Mouse (Mus musculus) adrenal gland, postnatal 4 days (tissue): ENCODE measurements around the gene Hspbap1. TPM values are rescaled to one million over a fixed set of nuclear protein-coding genes. Genes with fewer than 3 reads are reported as not detected.

Source experiments
- DNase-seq, 2 experiments: peaks; one replicate each; pipeline ENCODE4 v3.0.0; 2021 to 2022; ENCODE audit warnings: low spot score in 2 of 2, mixed read lengths in 2 of 2
- total RNA-seq, 2 experiments: library from RNA; stranded (reverse); gene quantifications; 2 replicates each; pipeline ENCODE4 v1.2.3; 2021

Gene Hspbap1
- total RNA-seq, 2 experiments from 2014 or later, result 5.4 to 5.6 TPM

DNA sequence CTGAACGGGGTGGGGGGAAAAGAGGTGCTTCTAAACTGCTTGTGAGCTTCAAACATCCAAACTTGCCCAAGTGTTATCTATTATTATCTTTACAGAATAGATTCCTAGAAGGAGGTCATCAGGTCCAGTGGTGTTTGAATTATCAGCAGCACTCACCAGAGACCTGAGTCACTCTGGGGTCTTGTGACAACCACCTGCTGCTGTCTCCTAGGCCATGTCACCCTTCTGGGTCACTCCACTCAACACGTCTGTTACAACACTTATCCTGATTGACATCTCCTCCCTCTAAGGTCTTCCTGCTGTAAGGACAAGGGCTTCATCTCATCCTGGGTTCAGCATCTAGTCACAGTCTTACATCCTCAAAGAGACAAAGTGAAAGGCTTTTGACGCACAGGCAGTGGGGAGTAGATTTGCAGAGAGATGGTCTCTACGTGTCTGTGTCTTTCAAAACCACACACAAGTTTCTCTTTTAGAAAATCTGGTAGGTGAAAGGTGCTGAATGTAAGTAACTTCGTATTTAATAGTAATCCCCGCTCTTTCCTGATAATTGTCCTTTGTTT is 21.9 kb downstream of the Hspbap1 start:
- DNase-seq, result no peak

DNA sequence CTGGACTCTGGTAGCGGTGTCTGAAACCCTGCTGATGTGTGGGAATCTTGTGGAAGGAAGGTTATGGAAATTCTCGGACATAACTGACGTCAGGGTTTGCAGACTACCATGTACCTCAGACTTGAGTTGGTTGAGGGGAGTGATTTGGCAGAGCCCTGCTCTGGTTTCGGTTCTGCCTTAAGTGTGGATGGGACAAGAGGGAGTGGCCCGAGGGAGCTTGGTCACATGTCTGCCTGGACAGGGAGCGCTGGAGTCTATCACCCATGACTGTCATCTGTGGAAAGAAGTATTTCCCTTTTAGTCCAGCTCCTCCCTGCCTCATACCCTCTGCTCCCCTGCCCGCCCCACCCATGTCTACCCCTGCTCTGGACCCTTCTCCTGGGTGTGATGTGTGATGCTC is 32.0 kb downstream of the Hspbap1 start:
- no peak for DNase-seq

DNA sequence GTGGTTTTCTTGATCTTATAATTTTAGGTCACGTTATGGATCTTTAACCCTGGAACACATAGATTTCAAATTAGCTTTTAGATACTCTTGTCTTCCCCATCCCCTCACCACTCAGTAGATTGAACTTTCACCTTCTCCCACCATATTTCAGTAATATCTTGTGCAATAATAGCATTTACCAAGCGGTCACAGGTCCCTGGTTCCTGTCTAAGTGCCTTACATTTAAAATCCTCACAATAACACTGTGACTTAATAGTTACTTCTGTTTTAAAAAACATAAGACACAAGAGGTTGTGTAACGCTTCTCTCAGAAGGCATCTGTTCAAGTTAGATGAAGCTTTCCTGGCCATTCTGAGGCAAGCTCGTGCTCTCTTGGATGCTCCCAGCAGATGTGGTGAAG is 33.5 kb downstream of the Hspbap1 start:
- DNase-seq, result no peak

DNA sequence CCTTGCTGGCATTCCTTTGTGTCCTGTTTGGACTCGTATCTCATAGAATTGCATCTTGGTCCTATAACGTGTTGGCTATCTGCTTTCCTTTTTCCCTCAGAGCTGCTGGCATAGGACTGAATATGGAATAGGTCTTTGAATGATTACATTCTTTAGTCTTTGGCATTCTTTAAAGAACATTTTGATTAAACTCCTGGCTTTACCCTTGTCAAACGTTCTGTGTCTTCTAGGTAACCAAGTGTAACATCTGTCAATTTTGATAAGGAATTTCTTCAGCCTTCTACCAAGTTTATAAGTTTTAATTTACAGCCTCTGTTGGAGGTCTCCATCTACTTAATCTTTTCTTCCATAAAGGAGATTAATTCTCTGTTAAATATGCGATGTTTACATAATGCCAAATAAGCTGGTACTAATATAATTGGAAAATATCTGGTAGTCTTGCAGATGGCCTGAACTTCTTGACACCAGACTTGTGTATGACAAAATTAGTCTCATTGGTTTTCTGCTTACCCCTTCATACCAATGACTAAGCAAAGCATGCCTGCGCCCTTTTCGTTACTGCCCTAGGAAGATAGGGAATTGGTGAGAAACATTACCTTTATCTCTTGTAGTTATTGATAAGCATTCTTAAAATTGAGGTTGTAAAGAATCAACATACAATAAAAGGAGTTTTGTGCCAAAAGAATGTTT is 36.9 kb downstream of the Hspbap1 start:
- no peak for DNase-seq

DNA sequence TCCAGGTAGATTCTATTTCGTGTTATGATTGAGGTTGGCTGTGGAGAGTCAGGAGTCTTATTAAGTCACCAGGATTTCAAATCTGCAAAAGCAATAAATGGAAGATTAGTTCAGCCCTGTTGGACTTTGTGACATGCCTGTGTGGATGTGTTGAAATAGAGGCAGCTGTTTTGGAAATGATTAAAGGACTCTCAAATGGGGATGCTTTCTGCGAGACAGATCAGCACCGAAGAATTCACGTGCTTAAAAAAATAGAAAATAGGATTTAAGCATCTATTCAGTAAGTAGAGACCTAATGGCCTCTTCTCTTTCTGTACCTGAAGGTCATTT is 37.5 kb downstream of the Hspbap1 start:
- DNase-seq, result no peak

DNA sequence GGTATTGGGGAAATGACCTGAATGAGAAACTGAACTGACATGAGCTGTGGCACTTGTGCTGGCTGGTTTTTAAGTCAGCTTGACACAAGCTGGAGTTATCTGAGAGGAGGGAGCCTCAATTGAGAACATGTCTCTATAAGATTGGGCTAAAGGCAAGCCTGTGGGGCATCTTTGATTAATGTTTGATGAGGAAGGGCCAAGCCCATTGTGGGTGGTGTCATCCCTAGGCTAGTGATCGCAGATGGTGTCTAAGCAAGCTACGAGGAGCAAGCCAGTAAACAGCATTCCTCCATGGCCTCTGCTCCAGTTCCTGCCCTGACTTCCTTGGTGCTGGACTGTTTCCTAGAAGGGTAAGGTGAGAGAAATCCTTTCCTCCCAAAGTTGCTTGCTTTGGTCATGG is 38.7 kb downstream of the Hspbap1 start:
- DNase-seq, result no peak

DNA sequence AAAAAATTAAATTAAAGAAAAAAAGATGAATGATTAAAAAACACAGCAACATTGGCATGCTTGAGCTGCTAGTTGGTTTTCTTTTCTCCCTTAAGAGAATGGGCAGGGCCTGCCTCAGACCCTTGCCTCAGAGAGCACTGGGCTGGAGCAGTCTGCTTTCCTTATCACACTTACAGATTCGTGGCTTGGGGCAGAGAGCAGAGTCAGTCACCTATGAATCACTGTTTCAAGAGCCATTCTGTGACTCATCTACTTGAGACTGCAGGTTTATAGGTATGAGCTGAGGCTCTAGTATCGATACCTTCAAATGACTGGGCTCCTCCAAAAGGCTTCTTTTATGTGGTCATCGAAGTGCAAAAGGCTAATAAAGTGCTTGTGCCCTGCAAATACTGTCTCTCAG is 42.9 kb downstream of the Hspbap1 start:
- DNase-seq, result no peak

DNA sequence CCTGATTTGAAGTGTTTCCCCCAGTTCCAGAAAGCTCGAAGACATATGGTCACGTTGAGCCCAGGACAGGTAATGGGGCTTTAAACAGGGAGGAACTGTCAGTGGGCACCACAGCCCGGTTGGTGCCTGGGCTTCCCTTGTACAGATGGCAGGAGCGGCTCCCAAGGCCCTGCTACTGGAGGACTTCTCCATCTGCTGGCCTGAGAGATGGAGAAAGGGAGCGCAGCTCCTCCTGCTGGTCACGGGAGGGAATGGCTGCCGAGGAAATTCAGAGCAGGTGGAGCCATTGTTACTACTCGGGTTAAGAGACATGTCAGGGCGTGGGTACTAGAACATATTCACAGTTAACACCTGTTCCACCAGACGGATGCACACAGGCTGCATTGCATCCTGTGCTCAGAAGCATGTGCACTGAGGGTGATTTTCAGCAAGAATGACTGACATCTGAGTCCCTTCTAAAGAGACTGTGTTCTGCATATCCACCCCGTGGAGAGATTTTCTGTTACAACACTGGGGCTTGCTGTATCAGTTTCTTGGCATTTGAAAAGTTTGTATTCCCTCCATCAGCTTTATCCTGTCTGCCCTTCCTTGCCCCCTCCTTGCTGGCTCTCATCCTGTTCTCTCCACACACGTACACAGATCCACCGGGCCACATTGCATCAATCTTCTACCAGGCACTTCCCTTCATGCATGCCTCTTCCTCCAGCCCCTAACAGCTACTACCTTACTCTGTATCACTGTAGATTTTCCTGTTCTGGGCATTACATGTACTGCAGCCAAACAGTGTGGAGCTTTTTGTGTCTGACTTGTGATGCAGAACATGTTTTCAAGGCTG is 47.3 kb downstream of the Hspbap1 start:
- DNase-seq, result peak; percentile 60 to 66

DNA sequence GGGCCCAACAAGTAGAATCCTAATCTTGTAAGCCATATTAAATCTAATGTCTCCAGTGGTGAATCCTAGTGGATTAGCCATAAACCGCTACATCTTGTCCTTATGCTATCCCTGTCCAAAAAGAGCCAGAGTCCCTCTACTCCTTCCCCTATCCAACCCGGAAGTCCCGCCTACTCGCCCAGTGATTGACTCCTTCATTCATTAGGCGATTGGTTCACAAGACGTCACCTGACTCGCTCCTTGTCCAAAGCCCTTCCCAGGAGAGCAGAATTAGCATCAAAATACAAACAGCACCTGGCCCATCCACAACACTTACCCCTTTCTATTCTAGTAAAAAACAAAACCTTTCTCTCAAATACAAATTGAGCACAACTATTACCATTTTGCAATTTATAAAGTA is 59.8 kb downstream of the Hspbap1 start:
- DNase-seq, result no peak

DNA sequence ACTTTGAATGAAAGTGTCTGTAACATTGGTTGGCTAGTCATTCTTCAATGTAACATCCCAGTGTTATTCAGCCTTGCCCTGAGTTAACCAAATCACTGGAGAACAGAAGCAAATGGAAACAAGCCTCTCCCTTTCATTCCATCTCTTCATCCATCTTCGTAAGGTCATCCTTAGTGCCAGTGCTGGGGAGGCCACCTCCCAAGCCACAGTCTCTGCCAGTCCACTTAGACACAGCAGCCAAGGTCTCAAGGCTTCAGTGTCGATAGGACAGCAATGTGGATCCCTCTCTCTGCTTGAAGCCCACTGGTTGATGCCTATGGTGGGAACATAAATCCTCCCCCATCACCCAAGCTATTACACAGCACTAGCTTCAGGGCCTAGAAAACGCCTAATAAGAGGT is 62.8 kb downstream of the Hspbap1 start:
- DNase-seq, result no peak

DNA sequence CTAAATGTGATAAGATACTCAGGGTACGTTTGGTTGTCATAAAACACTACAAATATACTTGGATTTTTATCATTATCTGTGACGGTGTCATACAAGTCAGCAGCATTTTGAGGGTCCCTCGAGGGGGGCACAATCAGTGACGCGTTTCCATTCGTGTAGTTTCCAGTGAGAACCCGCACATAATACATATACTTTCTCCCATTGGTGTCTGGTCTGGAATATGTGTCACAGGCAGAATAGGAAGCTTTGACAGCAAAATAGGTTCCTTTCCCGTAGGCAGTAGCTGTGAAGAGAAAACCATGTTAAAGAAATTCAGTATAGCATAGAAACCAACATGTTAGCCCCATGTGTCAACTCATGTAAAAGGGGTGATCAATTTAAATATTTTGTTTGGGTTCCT is 64.5 kb downstream of the Hspbap1 start:
- no peak for DNase-seq

DNA sequence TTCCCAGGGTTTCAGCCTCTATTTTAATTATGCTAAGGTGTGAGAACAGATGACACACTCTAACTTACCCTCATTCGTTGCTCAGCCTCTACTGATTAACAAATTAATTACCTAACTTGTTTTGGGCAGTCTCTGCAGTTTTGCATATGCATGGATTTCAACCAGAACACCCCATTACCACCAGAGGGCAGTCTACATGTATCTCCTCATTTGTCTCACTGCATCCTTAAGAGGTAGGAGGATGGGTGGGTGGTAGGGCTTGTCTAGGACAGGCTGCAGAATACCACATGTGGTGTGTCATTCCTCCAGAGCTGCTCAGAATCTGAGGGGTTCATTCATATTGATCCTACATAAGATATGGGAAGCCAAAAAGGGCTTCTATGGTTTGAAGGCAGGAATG is 69.5 kb downstream of the Hspbap1 start:
- DNase-seq, result no peak

DNA sequence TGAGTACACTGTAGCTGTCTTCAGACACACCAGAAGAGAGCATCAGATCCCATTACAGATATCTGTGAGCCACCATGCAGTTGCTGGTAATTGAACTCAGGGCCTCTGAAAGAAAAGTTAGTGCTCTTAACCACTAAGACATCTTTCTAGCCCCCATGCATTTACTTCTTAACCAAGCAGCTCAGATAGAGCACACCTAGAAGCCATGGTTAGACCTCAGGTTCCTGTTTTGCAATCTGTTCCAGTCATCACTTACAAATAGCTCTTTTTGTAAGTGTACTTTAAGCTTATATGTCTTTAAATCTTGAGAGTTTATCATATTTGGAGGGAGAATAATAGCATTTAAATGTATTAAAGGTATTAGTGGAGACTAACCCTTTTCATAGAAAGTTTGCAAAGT is 77.0 kb downstream of the Hspbap1 start:
- DNase-seq, result no peak

DNA sequence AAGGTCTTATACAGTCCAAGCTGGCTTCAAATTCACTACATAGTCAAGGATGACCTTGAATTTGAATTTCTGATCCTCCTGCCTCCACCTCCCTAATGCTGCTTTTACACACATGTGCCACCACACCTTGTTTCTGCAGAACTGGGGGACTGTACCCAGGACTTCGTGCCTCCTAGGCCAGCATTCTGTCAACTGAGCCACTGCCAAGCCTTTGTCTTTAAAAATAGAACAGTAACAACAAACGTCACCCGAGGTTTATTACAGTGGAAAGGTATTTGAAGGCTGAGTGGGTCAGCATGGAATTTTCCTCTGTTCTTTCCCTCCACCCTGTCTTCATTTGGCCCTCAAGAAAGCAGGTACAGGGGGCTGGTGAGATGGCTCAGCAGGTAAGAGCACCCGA is 85.7 kb downstream of the Hspbap1 start:
- DNase-seq, result no peak

DNA sequence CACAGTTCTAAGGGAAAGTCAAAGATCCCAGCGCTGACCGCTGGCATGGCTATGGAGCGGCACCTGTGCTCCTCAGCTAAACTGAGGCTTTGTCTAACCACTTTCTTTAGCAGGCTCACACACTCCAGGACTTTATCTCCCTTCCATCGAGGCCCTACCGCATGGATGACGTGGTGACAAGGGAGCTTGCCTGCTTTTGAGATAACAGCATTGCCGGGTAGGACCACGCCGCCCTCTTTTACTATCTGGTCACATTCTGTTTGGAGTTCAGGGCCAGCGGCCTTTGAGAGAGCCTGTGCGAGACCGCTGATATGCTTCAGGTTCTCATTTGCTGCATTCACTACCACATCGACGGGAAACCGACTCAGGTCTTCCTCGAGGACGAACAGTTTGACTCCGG is 86.6 kb downstream of the Hspbap1 start:
- no peak for DNase-seq

DNA sequence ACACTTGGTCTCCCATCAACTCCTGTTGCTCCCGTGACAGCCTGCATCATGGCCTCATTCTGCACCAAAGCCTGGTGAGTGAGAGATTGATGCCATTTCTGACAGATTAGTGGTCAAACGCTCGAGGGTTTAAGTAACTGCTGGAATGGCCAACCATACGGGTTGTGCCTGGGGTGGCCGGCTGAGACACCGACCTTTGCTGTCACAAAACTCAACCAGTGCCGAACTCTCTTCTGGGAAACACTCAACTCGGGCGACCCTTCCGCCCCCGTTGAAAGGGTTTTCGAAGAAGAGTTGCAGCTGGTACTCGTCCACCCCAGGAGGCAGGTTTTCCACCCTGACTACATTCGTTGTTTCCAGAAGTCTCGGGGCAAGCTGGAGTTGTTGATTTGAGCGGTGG is 90.1 kb downstream of the Hspbap1 start:
- no peak for DNase-seq

DNA sequence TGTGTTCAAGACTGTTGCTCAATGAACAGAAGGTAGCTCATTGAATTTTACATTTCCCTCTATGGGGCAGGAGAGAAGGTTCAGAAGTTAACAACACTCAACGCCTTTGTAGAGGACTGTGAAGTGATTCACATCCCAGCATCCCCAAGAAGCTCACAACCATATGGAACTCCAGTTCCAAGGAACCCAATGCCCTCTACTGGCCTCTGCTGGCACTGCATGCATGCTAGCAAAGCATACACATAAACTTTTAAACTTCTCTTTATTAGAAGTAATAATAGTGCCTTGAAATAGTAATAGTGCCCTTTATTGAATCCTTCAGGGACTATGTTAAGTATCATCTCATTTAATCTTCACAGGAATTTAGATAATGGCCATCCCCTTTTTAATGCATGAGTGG is 91.9 kb downstream of the Hspbap1 start:
- no peak for DNase-seq

DNA sequence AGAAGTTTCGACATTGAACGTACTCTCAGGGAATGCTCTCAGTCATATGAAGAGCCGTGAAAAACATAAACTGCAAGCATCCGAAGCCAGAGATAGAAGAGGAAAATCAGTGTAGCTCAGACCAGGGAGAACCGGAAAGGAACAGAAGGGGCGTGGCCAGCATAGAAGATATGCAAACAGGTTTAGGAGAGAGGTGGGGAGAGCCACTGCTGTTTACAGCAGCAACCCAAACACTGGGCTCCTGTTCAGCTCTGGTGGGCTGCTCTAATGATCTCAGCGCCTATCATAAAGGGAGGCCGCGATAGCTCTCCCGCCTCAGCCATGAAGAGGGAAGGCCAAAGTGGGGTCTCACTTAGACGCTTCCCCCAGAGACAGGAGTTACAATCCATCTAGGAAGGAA is 97.6 kb downstream of the Hspbap1 start:
- no peak for DNase-seq

DNA sequence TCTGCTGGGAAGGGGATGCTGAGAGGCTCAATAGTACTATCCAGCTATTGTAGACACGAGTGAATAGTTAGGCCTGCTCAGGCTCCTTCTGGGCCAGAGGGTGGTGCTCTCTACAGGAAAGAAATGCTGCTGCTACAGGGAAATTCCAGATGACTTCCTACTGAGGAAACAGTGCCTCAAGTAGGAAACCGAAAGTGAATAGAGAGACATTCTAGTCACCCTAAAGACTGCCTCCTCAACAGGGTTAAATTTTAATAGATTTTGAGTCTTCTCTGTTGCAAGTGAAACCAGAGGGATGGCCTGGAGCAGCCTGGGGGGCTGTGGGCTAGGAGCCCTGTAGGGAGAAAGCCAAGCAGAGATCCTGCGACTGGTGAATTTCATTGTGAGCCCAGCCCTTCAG is 99.0 kb downstream of the Hspbap1 start:
- no peak for DNase-seq

DNA sequence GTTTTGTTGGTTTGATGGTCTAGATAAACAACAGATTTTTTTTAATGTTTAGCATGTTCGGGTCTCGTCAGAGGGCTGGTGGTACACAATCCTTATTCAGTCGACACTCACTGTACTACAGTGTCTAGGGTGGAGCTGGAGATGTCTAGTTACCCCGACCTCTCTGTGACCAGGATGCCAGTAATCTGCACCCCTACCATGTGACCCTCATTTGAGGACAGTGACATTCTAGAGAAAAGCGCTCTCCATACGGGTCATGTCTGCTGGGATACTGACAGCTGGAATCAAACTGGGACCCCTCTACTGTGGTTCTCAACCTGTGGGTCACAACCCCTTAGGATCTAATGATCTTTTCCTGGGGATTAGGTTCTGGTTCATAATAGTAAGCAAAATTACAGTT is 99.5 kb downstream of the Hspbap1 start:
- no peak for DNase-seq

DNA sequence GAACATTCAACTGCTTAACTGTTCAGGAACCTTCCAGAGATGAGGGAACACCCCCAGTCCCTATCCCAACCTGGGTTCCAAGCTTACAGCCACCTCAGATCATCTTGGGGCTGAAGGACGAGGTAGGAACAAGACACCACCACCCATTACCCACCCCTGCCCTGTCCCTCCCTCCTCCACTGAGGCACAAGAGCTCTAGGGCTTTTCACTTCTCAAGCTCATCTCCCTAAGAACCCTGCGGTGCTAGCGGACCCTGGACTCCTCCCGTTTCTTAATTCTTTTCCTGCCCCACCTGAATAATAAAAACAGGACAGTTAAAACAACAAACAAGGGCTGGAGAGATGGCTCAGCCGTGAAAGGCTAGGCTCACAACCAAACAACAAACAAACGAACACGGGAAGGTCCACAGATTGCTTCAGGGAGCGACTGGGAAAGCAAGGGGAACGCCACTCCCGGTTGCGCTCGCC is 100.4 kb downstream of the Hspbap1 start:
- no peak for DNase-seq

DNA sequence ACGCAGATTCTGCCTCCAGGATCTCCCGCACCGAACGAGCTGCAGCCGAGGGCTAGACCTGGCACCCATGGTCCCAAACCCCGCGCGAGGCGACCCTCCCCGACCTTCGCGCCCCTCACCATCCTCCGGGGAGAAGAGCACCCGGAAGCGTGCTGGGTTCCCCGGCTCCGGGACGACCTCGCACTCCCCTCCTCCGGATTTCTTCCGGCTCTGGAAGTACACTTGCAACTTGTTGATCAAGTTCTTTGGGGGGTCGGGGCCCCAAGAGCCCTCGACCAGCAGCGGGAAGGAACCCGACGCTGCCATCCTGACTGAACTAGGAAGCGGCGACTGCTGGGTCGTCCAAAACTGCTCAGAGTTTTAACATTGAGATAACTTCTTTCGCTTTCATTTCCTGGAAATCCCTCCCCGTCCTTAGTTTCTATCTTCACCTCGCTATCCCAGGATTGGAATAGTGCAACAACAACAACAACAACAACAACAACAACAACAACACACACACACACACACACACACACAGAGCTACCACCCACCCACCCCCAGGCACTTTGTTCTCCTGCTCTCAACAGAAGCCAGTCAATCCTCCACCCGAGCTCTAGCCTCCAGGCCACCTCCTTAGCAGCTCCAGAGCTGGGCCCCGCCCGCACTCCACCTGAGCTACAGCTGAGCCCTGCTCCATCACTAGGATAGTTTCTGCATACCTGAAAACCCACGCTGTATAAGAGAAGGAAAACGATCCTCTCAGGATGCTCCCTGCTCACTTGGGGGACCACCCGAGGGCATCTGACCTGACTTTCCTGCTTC is 101.1 kb downstream of the Hspbap1 start, which contains the start of gene Parp14:
Gene Parp14 (minus strand): TSS at position 497 of the 804 bp plus-strand sequence.
- DNase-seq, result peak; percentile 18 to 23
